Mouse (Mus musculus) forebrain, embryonic 11.5 days (tissue): Measurements from ENCODE around the gene Naa35. TPM values are rescaled to one million over a fixed set of nuclear protein-coding genes. Genes with fewer than 3 reads are reported as not detected.

ENCODE experiments used
- ATAC-seq: fragments of 200-750 bp; cut with Nextera tagmentation; replicated peaks from 2 replicates; pipeline ENCODE4 v1.8.0; 2017; ENCODE audit warnings: moderate TSS enrichment; ENCODE audit not compliant: low FRiP score
- DNase-seq: peaks from one replicate; pipeline ENCODE4 v3.0.0-alpha.2; 2017; ENCODE audit warnings: low spot score
- H3K27ac ChIP-seq: fragments of 300-500 bp; sonication (generic); 2 replicates; pipeline ENCODE4 v1.5.1; 2014; ENCODE audit warnings: low read depth, low read length
- H3K27me3 ChIP-seq: fragments of 300-500 bp; sonication (generic); 2 replicates; pipeline ENCODE4 v1.6.1; 2014; ENCODE audit warnings: mild to moderate bottlenecking, low read length, mixed read lengths; ENCODE audit not compliant: control insufficient read depth, insufficient read depth
- H3K36me3 ChIP-seq: fragments of 300-500 bp; sonication (generic); 2 replicates; pipeline ENCODE4 v1.6.1; 2014; ENCODE audit warnings: mild to moderate bottlenecking, low read length, moderate library complexity, mixed read lengths; ENCODE audit not compliant: control insufficient read depth, insufficient read depth
- H3K4me1 ChIP-seq: fragments of 300-500 bp; sonication (generic); replicated peaks from 2 replicates; pipeline ENCODE4 v1.6.1; 2014; ENCODE audit warnings: low read length, mixed read lengths; ENCODE audit not compliant: control insufficient read depth, insufficient read depth
- H3K4me2 ChIP-seq: fragments of 300-500 bp; sonication (generic); 2 replicates; pipeline ENCODE4 v1.6.1; 2014; ENCODE audit warnings: low read depth, mild to moderate bottlenecking, low read length, moderate library complexity, mixed read lengths; ENCODE audit not compliant: severe bottlenecking
- H3K4me3 ChIP-seq: fragments of 300-500 bp; sonication (generic); 2 replicates; pipeline ENCODE4 v1.5.1; 2014; ENCODE audit warnings: low read depth, low read length
- H3K9ac ChIP-seq: fragments of 300-500 bp; sonication (generic); 2 replicates; pipeline ENCODE4 v1.6.1; 2014; ENCODE audit warnings: low read length
- H3K9me3 ChIP-seq: fragments of 300-500 bp; sonication (generic); 2 replicates; pipeline ENCODE4 v1.6.1; 2016; ENCODE audit warnings: low read length, mixed read lengths; ENCODE audit not compliant: control insufficient read depth
- WGBS: fragments of 180-500 bp; shearing (Covaris S2); extraction: QIAGEN DNeasy Blood & Tissue Kit; methylation state at CpG from one replicate; pipeline ENCODE4 v1.1.7; 2014; 5-methylcytosine and 5-hydroxymethylcytosine counted together
- polyA plus RNA-seq: library from polyadenylated mRNA; unstranded; fragments of >200 nt; fragmentation: Nextera tagmentation; extraction: Ambion mirVana; gene quantifications from 2 replicates; pipeline ENCODE4 v1.2.1, GENCODE M21; 2014

The Naa35 gene
- polyA plus RNA-seq, 1 experiment from 2014 or later: 102 TPM

DNA sequence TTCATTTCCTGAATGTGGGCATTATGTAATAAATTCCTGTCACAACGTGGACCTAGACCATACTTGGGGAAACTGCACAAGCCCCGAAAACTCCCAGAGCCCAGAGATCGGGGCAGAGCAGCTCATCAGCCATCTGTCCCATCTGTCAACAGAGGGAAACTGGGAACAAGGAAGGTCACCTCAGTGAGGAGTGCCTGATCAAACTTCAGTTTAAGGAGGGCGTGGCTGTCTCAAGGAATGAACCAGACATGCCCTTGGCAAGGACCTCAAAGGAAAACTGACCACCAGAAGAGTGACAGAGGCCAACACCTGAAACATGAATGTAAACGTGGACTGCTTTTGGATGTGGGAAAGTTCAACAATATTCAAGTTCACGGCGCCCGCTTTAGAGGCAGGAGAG is 76.3 kb downstream of the Naa35 start:
- Histone ChIP-seq H3K9ac (no peak overlapping the region), H3K4me3 (no peak overlapping the region), H3K9me3 (no peaks in the 10 kb centered on the region), H3K27ac (no peak overlapping the region), H3K4me1 (peaks cover 12% of the 10 kb centered on the region; the same call in 1 of the 2 replicates), H3K4me2 (no peak overlapping the region), H3K27me3 (no peaks in the 10 kb centered on the region), H3K36me3 (peaks cover 21% of the 10 kb centered on the region)
- no peak for ATAC-seq
- WGBS: 92% methylated on average over 8 of the region's 8 CpGs
- DNase-seq: no peak

DNA sequence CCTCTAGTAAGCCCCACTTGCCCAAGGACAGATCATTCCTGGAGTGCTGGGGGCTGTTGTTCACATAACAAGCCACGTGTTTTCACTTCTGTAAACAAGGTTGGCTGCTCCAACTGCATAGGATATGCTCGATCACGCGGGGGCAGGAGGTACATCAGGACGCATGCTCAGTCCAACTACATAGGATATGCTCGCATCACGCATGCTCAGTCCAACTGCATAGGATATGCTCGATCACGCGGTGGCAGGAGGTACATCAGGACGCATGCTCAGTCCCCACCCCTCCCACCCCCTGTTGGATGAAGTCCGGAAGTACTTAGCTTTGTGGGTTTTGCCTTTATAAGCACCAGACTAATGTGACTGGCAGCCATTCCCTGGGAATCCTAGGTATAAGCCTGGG is 76.9 kb downstream of the Naa35 start:
- no peak for ATAC-seq
- Histone ChIP-seq H3K9ac (no peak overlapping the region), H3K4me2 (no peak overlapping the region)

DNA sequence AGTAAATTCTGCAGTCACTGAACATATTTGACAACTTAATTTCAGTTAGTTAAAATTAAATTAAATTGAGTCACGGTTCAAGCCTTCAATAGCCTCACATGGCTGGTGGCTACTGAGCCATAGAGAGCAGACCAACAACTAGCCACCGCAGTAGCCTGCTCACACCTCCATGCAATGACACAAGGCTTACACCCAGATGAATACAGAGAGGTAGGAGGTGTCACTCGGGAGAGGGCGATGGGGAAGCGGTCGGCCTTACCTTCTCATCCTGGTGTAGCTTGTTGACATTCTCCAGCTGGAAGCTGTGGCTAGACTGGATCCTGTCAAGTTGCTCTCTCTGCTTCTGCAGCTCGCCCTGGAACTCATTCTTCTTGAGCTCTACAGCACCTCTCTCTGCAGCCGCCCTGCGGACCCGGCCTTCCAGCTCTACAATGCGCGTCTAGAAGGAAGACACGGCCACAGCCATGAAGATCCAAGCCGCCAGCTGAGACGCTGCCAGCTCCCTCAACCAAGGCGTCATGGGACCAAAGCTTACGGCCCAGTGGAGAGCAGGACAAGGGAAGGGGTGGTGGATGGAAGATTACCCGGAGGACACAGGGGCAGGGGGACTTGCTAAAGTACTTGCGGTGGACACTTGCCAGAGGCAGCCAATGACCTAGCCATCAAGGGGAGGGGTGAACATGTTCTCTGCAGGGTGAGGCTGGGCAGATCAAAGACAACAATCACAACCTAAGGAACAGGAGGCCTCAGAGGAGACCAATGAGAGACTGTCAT is 79.1 kb downstream of the Naa35 start:
- Histone ChIP-seq H3K4me1 (no peaks in the 10 kb centered on the region), H3K4me2 (no peak overlapping the region), H3K4me3 (no peak overlapping the region), H3K27ac (no peak overlapping the region), H3K27me3 (no peaks in the 10 kb centered on the region), H3K9me3 (no peaks in the 10 kb centered on the region), H3K36me3 (peaks cover 17% of the 10 kb centered on the region), H3K9ac (no peak overlapping the region)
- WGBS: 94% methylated on average over 19 of the region's 19 CpGs
- ATAC-seq (no peak), DNase-seq (no peak)

More for the DNA sequence above, 76.9 kb downstream of the Naa35 start:
- Histone ChIP-seq H3K36me3 (peaks cover 21% of the 10 kb centered on the region), H3K27me3 (no peaks in the 10 kb centered on the region), H3K9me3 (no peaks in the 10 kb centered on the region), H3K27ac (no peak overlapping the region), H3K4me1 (peaks cover 8% of the 10 kb centered on the region; the same call in 1 of the 2 replicates), H3K4me3 (no peak overlapping the region)
- no peak for DNase-seq
- WGBS: 95% methylated on average over 12 of the region's 12 CpGs

GRCm38 (mm10) chr13:59667763-59668162 is 82.7 kb downstream of the Naa35 start:
- 0 out of 2 replicates have a peak, but pooled peaks cover 4% of the 10 kb centered on the region for H3K4me1 ChIP-seq
- no peaks in the 10 kb centered on the region for H3K9me3 ChIP-seq
- WGBS: 92% methylated on average over 5 of the region's 5 CpGs
- no peak for ATAC-seq
- H3K36me3 ChIP-seq: peaks cover 13% of the 10 kb centered on the region
- no peak overlapping the region for H3K9ac ChIP-seq
- no peak overlapping the region for H3K4me3 ChIP-seq
- no peaks in the 10 kb centered on the region for H3K27me3 ChIP-seq
- H3K27ac ChIP-seq: no peak overlapping the region
- no peak overlapping the region for H3K4me2 ChIP-seq
- DNase-seq: no peak

DNA sequence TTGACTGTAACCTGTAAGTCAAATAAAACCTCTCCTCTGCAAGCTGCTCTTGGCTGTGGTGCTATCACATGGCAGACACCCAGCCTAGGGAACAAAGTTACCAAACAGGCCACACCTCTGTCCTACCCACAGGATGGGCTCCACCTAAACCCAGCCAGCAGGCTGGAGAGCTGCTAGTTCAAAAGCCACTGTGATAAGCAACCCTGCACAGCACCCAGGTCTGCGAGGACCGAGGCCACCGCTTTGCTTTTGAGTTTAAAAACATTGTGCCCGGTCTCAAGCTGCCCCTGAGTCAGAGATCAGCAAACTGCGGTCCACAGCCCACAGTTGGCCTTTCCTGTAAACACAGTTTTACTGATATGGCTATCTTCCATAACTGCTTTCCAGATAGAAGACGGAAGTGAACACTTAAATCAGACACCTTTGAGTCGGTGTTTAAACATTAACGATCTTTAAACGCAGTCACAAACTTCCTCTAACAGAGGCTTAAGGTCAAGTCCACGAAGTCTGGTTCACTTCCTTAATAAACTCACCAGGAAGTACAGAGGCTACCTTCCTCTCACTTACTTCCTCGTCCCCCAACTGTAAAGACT is 83.5 kb downstream of the Naa35 start:
- peaks cover 6% of the 10 kb centered on the region for H3K4me1 ChIP-seq
- H3K27me3 ChIP-seq: no peaks in the 10 kb centered on the region
- 85% methylated on average over 11 of the region's 11 CpGs for WGBS
- H3K9ac ChIP-seq: no peak overlapping the region
- ATAC-seq (no peak), DNase-seq (no peak)
- no peak overlapping the region for H3K27ac ChIP-seq
- peaks cover 11% of the 10 kb centered on the region for H3K36me3 ChIP-seq
- no peak overlapping the region for H3K4me2 ChIP-seq
- no peak overlapping the region for H3K4me3 ChIP-seq
- H3K9me3 ChIP-seq: no peaks in the 10 kb centered on the region

DNA sequence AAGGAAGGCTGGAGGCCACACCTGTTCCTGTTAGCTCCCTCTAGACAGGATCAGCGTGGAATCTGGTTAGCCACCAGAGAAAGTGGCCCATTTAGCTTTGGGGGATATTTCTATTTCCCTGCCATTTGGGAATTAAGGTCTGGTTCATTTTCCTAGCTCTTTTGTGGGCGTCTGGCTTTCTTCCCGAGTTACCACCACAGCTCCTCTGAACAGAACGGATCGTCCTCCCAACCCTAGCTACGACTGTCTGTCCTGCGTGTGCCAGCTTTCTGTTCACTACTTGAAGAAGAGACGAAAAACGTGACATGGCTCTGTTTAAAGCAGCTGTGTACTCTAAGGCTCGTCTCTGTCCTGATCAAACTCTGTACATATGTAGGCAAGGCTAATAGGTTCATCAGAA is 84.9 kb downstream of the Naa35 start:
- ATAC-seq (no peak), DNase-seq (no peak)
- Histone ChIP-seq H3K4me2 (no peak overlapping the region), H3K9me3 (no peaks in the 10 kb centered on the region), H3K4me3 (no peak overlapping the region), H3K9ac (no peak overlapping the region), H3K4me1 (peaks cover 8% of the 10 kb centered on the region), H3K27ac (no peak overlapping the region), H3K27me3 (no peaks in the 10 kb centered on the region), H3K36me3 (peaks cover 5% of the 10 kb centered on the region)
- 93% methylated on average over 10 of the region's 10 CpGs for WGBS

DNA sequence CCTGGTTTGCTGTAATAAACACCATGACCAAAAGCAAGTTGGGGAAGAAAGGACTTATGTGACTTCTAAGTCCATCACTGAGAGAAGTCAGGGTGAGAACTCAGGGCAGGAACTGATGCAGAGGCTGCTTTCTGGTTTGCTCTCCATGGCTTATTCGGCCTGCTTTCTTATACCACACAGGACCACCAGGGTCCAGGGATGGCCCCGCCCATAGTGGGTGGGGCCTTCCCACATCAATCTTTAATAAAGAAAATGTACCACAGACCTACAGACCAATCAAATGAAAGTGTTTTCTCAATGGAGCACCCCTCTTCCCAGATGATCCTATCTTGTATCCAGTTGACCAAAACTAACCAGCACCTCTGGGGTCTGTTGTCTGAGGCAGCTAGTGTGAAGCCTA is 86.5 kb downstream of the Naa35 start:
- no peak for DNase-seq
- Histone ChIP-seq H3K36me3 (no peaks in the 10 kb centered on the region), H3K4me2 (no peak overlapping the region), H3K9ac (no peak overlapping the region), H3K27me3 (no peaks in the 10 kb centered on the region), H3K4me3 (no peak overlapping the region), H3K4me1 (peaks cover 8% of the 10 kb centered on the region), H3K9me3 (no peaks in the 10 kb centered on the region), H3K27ac (no peak overlapping the region)
- 0 out of 2 replicates have a peak, but pooled peaks have one; percentile 26 for ATAC-seq
- 77% methylated on average over 2 of the region's 2 CpGs for WGBS

- Histone ChIP-seq H3K9ac (no peak overlapping the region), H3K4me1 (peaks cover 8% of the 10 kb centered on the region), H3K36me3 (no peaks in the 10 kb centered on the region), H3K27me3 (no peaks in the 10 kb centered on the region), H3K4me2 (no peak overlapping the region), H3K9me3 (no peaks in the 10 kb centered on the region), H3K4me3 (no peak overlapping the region), H3K27ac (peak overlapping the region; percentile 21; the same call in 1 of the 2 replicates)
- WGBS: 77% methylated on average over 6 of the region's 6 CpGs
- ATAC-seq (no peak), DNase-seq (no peak)
Measured at GRCm38 (mm10) chr13:59672248-59672647, 87.2 kb downstream of the Naa35 start.
